Mouse (Mus musculus) small intestine, adult 2 months (tissue): Measurements from ENCODE around the gene Klf9.

Experiments
- CTCF ChIP-seq: fragments of 200-500 bp; IDR thresholded peaks from 2 replicates; pipeline ENCODE4 v1.5.1; 2012; ENCODE audit warnings: low read depth, mild to moderate bottlenecking, control low read depth, inconsistent platforms, low read length, moderate library complexity, mixed read lengths; ENCODE audit not compliant: insufficient replicate concordance, insufficient read length; ENCODE audit errors: extremely low read depth
- POLR2A ChIP-seq: fragments of 200-500 bp; IDR thresholded peaks from 2 replicates; pipeline ENCODE4 v1.6.1; 2012; ENCODE audit warnings: low read depth, mild to moderate bottlenecking, control low read depth, inconsistent platforms, low read length, moderate library complexity

DNA sequence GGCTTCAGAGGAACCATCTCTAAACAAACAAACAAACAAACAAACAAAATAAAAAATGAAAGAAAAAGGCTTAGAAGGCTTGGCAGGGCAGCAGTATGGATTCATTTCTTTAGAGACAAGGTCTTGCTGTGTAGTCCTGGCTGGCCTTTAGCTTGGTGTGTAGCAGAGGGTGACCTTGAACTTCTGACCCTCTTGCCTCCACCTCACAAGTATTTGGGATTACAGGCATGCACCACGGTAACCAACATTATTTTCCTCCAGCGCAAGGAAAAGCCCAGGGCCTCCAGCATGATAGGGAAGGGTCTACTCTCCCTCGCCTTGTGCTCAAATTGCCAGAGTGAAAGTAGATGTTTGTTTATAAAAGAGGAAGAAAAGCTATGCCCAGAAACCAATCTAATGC is 34.1 kb downstream of the Klf9 start:
- TF ChIP-seq POLR2A (no peak), CTCF (no peak)
